Mouse (Mus musculus): ENCODE results near the gene Dusp5.

GRCm38 (mm10) chr19:53479590-53479989, 49.3 kb upstream of the Dusp5 start:
- TF ChIP-seq GATA1 (IDR thresholded peaks at IDR 0.05; ENCODE audit: borderline replicate concordance, low read length), result no peak
- TF ChIP-seq FLI1 (IDR thresholded peaks at IDR 0.05; ENCODE audit: low read length), result no peak
